Mouse (Mus musculus) embryonic fibroblast, embryonic 13.5 days (primary cell): ENCODE data around the gene Rbms2. TPM values are rescaled to one million over a fixed set of nuclear protein-coding genes. Genes with fewer than 3 reads are reported as not detected.

Experiments used
- H3K27ac ChIP-seq: 2 replicates; pipeline ENCODE4 v1.5.1; 2012; ENCODE audit warnings: low read length, control low read depth, inconsistent platforms; ENCODE audit not compliant: insufficient read depth
- H3K4me1 ChIP-seq: 2 replicates; pipeline ENCODE4 v1.6.1; 2011; ENCODE audit warnings: low read length; ENCODE audit not compliant: control insufficient read depth, insufficient read depth
- H3K4me3 ChIP-seq: 2 replicates; pipeline ENCODE4 v1.5.1; 2011; ENCODE audit warnings: mild to moderate bottlenecking, control low read depth, low read length; ENCODE audit not compliant: insufficient read depth
- CTCF ChIP-seq: IDR thresholded peaks from 2 replicates; pipeline ENCODE4 v1.5.1; 2011; ENCODE audit warnings: mild to moderate bottlenecking, control low read depth, low read length, moderate library complexity, borderline replicate concordance; ENCODE audit not compliant: insufficient read depth
- POLR2A ChIP-seq: IDR thresholded peaks from 2 replicates; pipeline ENCODE4 v1.6.1; 2011; ENCODE audit warnings: low read depth, mild to moderate bottlenecking, control low read depth, low read length, moderate library complexity
- polyA plus RNA-seq: library from polyadenylated mRNA; stranded (reverse); fragments of >200 nt; gene quantifications from 2 replicates; pipeline ENCODE4 v1.2.4, GENCODE M21; 2011; ENCODE audit warnings: low read depth; ENCODE audit not compliant: missing spikeins, insufficient read length

Rbms2 gene
- polyA plus RNA-seq, 1 experiment: 167 TPM

- no peak for TF ChIP-seq POLR2A
- TF ChIP-seq CTCF: no peak
- no peak overlapping the region for H3K27ac ChIP-seq
- peak overlapping the region; percentile 38 for H3K4me3 ChIP-seq
- H3K4me1 ChIP-seq: 0 out of 2 replicates have a peak, but pooled peaks cover 4% of the 10 kb centered on the region
These were observed 32.1 kb upstream of the Rbms2 start for GRCm38 (mm10) chr10:128212148-128212547.

- Histone ChIP-seq H3K4me3 (peak within 1 kb of the TSS; percentile 86), H3K27ac (no peak within 1 kb of the TSS)
These were observed 31.5 kb upstream of the Rbms2 start, which contains the start of gene Spryd4 for GRCm38 (mm10) chr10:128211390-128212108. TSS of gene Spryd4 (minus strand) at chr10:128211807.

GRCm38 (mm10) chr10:128210954-128211353, 30.9 kb upstream of the Rbms2 start:
- Histone ChIP-seq H3K27ac (no peak overlapping the region), H3K4me1 (0 out of 2 replicates have a peak, but pooled peaks cover 4% of the 10 kb centered on the region), H3K4me3 (peak overlapping the region; percentile 86)
- TF ChIP-seq CTCF: no peak
- peak; percentile 31; the same call in 1 of the 2 replicates for TF ChIP-seq POLR2A

More at GRCm38 (mm10) chr10:128211390-128212108, 31.5 kb upstream of the Rbms2 start, which contains the start of gene Spryd4:
- H3K4me1 ChIP-seq: 0 out of 2 replicates have a peak, but pooled peaks cover 4% of the 10 kb centered on the region
- TF ChIP-seq POLR2A: peak; percentile 92
- no peak for TF ChIP-seq CTCF

GRCm38 (mm10) chr10:128210131-128210530, 30.0 kb upstream of the Rbms2 start:
- Histone ChIP-seq H3K4me1 (0 out of 2 replicates have a peak, but pooled peaks cover 4% of the 10 kb centered on the region), H3K4me3 (no peak overlapping the region), H3K27ac (no peak overlapping the region)
- TF ChIP-seq CTCF (no peak), POLR2A (no peak)

GRCm38 (mm10) chr10:128209311-128210009, 29.4 kb upstream of the Rbms2 start:
- TF ChIP-seq POLR2A: no peak

GRCm38 (mm10) chr10:128208326-128208725, 28.2 kb upstream of the Rbms2 start:
- TF ChIP-seq POLR2A (no peak), CTCF (no peak)
- Histone ChIP-seq H3K4me1 (0 out of 2 replicates have a peak, but pooled peaks cover 4% of the 10 kb centered on the region), H3K4me3 (no peak overlapping the region), H3K27ac (no peak overlapping the region)

More at GRCm38 (mm10) chr10:128209311-128210009, 29.4 kb upstream of the Rbms2 start:
- Histone ChIP-seq H3K4me1 (0 out of 2 replicates have a peak, but pooled peaks cover 4% of the 10 kb centered on the region), H3K27ac (no peak overlapping the region), H3K4me3 (no peak overlapping the region)

- no peak overlapping the region for H3K27ac ChIP-seq
- TF ChIP-seq CTCF (no peak), POLR2A (no peak)
- H3K4me1 ChIP-seq: 0 out of 2 replicates have a peak, but pooled peaks cover 4% of the 10 kb centered on the region
- no peak overlapping the region for H3K4me3 ChIP-seq
These were observed 24.8 kb upstream of the Rbms2 start for GRCm38 (mm10) chr10:128204941-128205340.

- TF ChIP-seq POLR2A (no peak), CTCF (no peak)
- no peaks in the 10 kb centered on the region for H3K4me1 ChIP-seq
- H3K4me3 ChIP-seq: no peak overlapping the region
- no peak overlapping the region for H3K27ac ChIP-seq
These were observed 21.8 kb upstream of the Rbms2 start for GRCm38 (mm10) chr10:128201856-128202255.

GRCm38 (mm10) chr10:128194551-128195461, 14.7 kb upstream of the Rbms2 start:
- no peaks in the 10 kb centered on the region for H3K4me1 ChIP-seq
- H3K27ac ChIP-seq: no peak overlapping the region
- peak overlapping the region; percentile 62 for H3K4me3 ChIP-seq
- TF ChIP-seq CTCF: no peak
- no peak for TF ChIP-seq POLR2A
